Mouse (Mus musculus) lung, embryonic 14.5 days (tissue): ENCODE measurements around the gene Sbk1. TPM values are rescaled to one million over a fixed set of nuclear protein-coding genes. Genes with fewer than 3 reads are reported as not detected.
A peak's percentile ranks its signal among the peaks of the same experiment; 100 is the strongest.

Experiments
- ATAC-seq: fragments of 200-750 bp; cut with Nextera tagmentation; 2 replicates; pipeline ENCODE4 v1.8.0; 2017; ENCODE audit warnings: mild to moderate bottlenecking, moderate TSS enrichment, moderate library complexity; ENCODE audit not compliant: insufficient read depth
- DNase-seq: peaks from one replicate; pipeline ENCODE4 v3.0.0-alpha.2; 2015
- H3K27ac ChIP-seq: fragments of 300-500 bp; sonication (generic); 2 replicates; pipeline ENCODE4 v1.5.1; 2014; ENCODE audit warnings: low read depth, mild to moderate bottlenecking, moderate library complexity
- H3K27me3 ChIP-seq: fragments of 300-500 bp; sonication (generic); 2 replicates; pipeline ENCODE4 v1.6.1; 2014; ENCODE audit warnings: low read length, control low read depth; ENCODE audit not compliant: insufficient read depth
- H3K36me3 ChIP-seq: fragments of 300-500 bp; sonication (generic); 2 replicates; pipeline ENCODE4 v1.6.1; 2014; ENCODE audit warnings: control low read depth; ENCODE audit not compliant: insufficient read depth
- H3K4me1 ChIP-seq: fragments of 300-500 bp; sonication (generic); 2 replicates; pipeline ENCODE4 v1.6.1; 2014; ENCODE audit warnings: antibody characterized with exemption, control low read depth; ENCODE audit not compliant: insufficient read depth
- H3K4me2 ChIP-seq: fragments of 300-500 bp; sonication (generic); 2 replicates; pipeline ENCODE4 v1.6.1; 2014; ENCODE audit warnings: mild to moderate bottlenecking
- H3K4me3 ChIP-seq: fragments of 300-500 bp; sonication (generic); 2 replicates; pipeline ENCODE4 v1.5.1; 2014; ENCODE audit warnings: low read depth, low read length
- H3K9ac ChIP-seq: fragments of 300-500 bp; sonication (generic); 2 replicates; pipeline ENCODE4 v1.6.1; 2014
- H3K9me3 ChIP-seq: fragments of 300-500 bp; sonication (generic); 2 replicates; pipeline ENCODE4 v1.6.1; 2016; ENCODE audit warnings: low read depth, low read length, control low read depth
- CTCF ChIP-seq: IDR thresholded peaks from 2 replicates; pipeline ENCODE4 v1.5.1; 2016; ENCODE audit warnings: antibody characterized with exemption, low read depth
- WGBS: fragments of 180-500 bp; shearing (Covaris S2); extraction: QIAGEN DNeasy Blood & Tissue Kit; methylation state at CpG from one replicate; pipeline ENCODE4 v1.1.7; 2014; 5-methylcytosine and 5-hydroxymethylcytosine counted together
- polyA plus RNA-seq: library from polyadenylated mRNA; unstranded; fragments of >200 nt; fragmentation: Nextera tagmentation; extraction: Ambion mirVana; gene quantifications from 2 replicates; pipeline ENCODE4 v1.2.1, GENCODE M21; 2014

Gene Sbk1
- polyA plus RNA-seq, 1 experiment from 2014 or later, result 57.0 TPM

GRCm38 (mm10) chr7:126284021-126284420, 11.6 kb downstream of the Sbk1 start:
- 82% methylated on average over 5 of the region's 5 CpGs for WGBS
- Histone ChIP-seq H3K27me3 (no peaks in the 10 kb centered on the region), H3K4me3 (no peak overlapping the region), H3K36me3 (peaks cover 42% of the 10 kb centered on the region), H3K4me1 (no peaks in the 10 kb centered on the region), H3K27ac (no peak overlapping the region), H3K9ac (no peak overlapping the region), H3K4me2 (no peak overlapping the region), H3K9me3 (no peaks in the 10 kb centered on the region)
- DNase-seq, result no peak
- no peak for ATAC-seq
- no peak for TF ChIP-seq CTCF

GRCm38 (mm10) chr7:126284441-126284840, 12.0 kb downstream of the Sbk1 start:
- Histone ChIP-seq H3K9ac (no peak overlapping the region), H3K27ac (no peak overlapping the region), H3K4me2 (no peak overlapping the region), H3K9me3 (no peaks in the 10 kb centered on the region), H3K4me1 (no peaks in the 10 kb centered on the region), H3K4me3 (no peak overlapping the region), H3K36me3 (peaks cover 40% of the 10 kb centered on the region), H3K27me3 (no peaks in the 10 kb centered on the region)
- no peak for TF ChIP-seq CTCF
- 74% methylated on average over 4 of the region's 4 CpGs for WGBS
- ATAC-seq (no peak), DNase-seq (no peak)

GRCm38 (mm10) chr7:126284865-126285264, 12.4 kb downstream of the Sbk1 start:
- Histone ChIP-seq H3K4me3 (no peak overlapping the region), H3K9me3 (no peaks in the 10 kb centered on the region), H3K4me2 (no peak overlapping the region), H3K27me3 (no peaks in the 10 kb centered on the region), H3K9ac (no peak overlapping the region), H3K4me1 (no peaks in the 10 kb centered on the region), H3K27ac (no peak overlapping the region), H3K36me3 (peaks cover 37% of the 10 kb centered on the region)
- peak; percentile 67 for DNase-seq
- TF ChIP-seq CTCF, result no peak
- WGBS, result 50% methylated on average over 4 of the region's 4 CpGs
- ATAC-seq, result no peak

- no peak overlapping the region for H3K4me3 ChIP-seq
- H3K27ac ChIP-seq, result no peak overlapping the region
- 70% methylated on average over 12 of the region's 12 CpGs for WGBS
- peaks cover 42% of the 10 kb centered on the region for H3K36me3 ChIP-seq
- no peak overlapping the region for H3K9ac ChIP-seq
- no peak overlapping the region for H3K4me2 ChIP-seq
- no peaks in the 10 kb centered on the region for H3K4me1 ChIP-seq
- no peaks in the 10 kb centered on the region for H3K27me3 ChIP-seq
- no peak for DNase-seq
- peak; percentile 13; the same call in 1 of the 2 replicates for ATAC-seq
- no peak for TF ChIP-seq CTCF
- no peaks in the 10 kb centered on the region for H3K9me3 ChIP-seq
These were observed 13.1 kb downstream of the Sbk1 start for GRCm38 (mm10) chr7:126285293-126286211.

GRCm38 (mm10) chr7:126286311-126286710, 13.9 kb downstream of the Sbk1 start:
- Histone ChIP-seq H3K36me3 (peaks cover 42% of the 10 kb centered on the region), H3K27me3 (no peaks in the 10 kb centered on the region), H3K4me3 (no peak overlapping the region), H3K9ac (no peak overlapping the region), H3K4me2 (no peak overlapping the region), H3K4me1 (no peaks in the 10 kb centered on the region), H3K27ac (no peak overlapping the region), H3K9me3 (no peaks in the 10 kb centered on the region)
- no peak for DNase-seq
- 83% methylated on average over 2 of the region's 2 CpGs for whole genome bisulfite sequencing
- no peak for TF ChIP-seq CTCF
- no peak for ATAC-seq

- WGBS, result 46% methylated on average over 10 of the region's 10 CpGs
- no peak for TF ChIP-seq CTCF
- H3K36me3 ChIP-seq, result peaks cover 43% of the 10 kb centered on the region
- no peaks in the 10 kb centered on the region for H3K27me3 ChIP-seq
- no peak overlapping the region for H3K4me2 ChIP-seq
- no peaks in the 10 kb centered on the region for H3K9me3 ChIP-seq
- ATAC-seq, result no peak
- H3K4me1 ChIP-seq, result no peaks in the 10 kb centered on the region
- DNase-seq, result peak; percentile 17
- no peak overlapping the region for H3K27ac ChIP-seq
- H3K9ac ChIP-seq, result no peak overlapping the region
- no peak overlapping the region for H3K4me3 ChIP-seq
These were observed 15.2 kb downstream of the Sbk1 start for GRCm38 (mm10) chr7:126287493-126288103.

GRCm38 (mm10) chr7:126288104-126288497, 15.7 kb downstream of the Sbk1 start:
- Histone ChIP-seq H3K9ac (no peak overlapping the region), H3K4me3 (no peak overlapping the region), H3K27me3 (no peaks in the 10 kb centered on the region), H3K27ac (no peak overlapping the region), H3K4me1 (no peaks in the 10 kb centered on the region), H3K9me3 (no peaks in the 10 kb centered on the region), H3K36me3 (peaks cover 46% of the 10 kb centered on the region), H3K4me2 (no peak overlapping the region)
- WGBS, result 83% methylated on average over 2 of the region's 2 CpGs
- no peak for TF ChIP-seq CTCF
- ATAC-seq, result no peak
- DNase-seq, result no peak
